Mouse (Mus musculus): ENCODE data around the gene Setd3.

GRCm38 (mm10) chr12:108174606-108175505 is 4.3 kb downstream of the Setd3 start:
- TF ChIP-seq CTCF (IDR thresholded peaks at IDR 0.05; ENCODE audit: low read depth) (no peak), EP300 (IDR thresholded peaks at IDR 0.05; ENCODE audit: low read depth) (no peak)
